Mouse (Mus musculus): ENCODE measurements at regions not wholly inside any gene's neighbourhood (a gene's known extent, or its start where the extent isn't known, plus 50 kb on each side); places are given as distances from the start of the nearest gene placed in this dataset.
A peak's percentile ranks its signal among the peaks of the same experiment; 100 is the strongest.

- DNase-seq, result peak in 1 of 2 experiments; percentile 2
Measured at GRCm38 (mm10) chr5:70501385-70501784, 341.0 kb downstream of the Gabrg1 start.

GRCm38 (mm10) chr5:70476076-70476475 lies 366.3 kb downstream of the Gabrg1 start:
- no peak for DNase-seq

- no peak for DNase-seq
Measured at GRCm38 (mm10) chr5:70434636-70435035, 407.8 kb downstream of the Gabrg1 start.

GRCm38 (mm10) chr5:70400561-70400960 lies 441.9 kb downstream of the Gabrg1 start:
- DNase-seq, result no peak

- no peak for DNase-seq
Measured at GRCm38 (mm10) chr5:70389926-70390325, 452.5 kb downstream of the Gabrg1 start.

GRCm38 (mm10) chr5:70387318-70387717 lies 455.1 kb downstream of the Gabrg1 start:
- no peak for DNase-seq
